Comparison of ENCODE assay signal across 10 mouse cellular contexts in the genomic region with DNA sequence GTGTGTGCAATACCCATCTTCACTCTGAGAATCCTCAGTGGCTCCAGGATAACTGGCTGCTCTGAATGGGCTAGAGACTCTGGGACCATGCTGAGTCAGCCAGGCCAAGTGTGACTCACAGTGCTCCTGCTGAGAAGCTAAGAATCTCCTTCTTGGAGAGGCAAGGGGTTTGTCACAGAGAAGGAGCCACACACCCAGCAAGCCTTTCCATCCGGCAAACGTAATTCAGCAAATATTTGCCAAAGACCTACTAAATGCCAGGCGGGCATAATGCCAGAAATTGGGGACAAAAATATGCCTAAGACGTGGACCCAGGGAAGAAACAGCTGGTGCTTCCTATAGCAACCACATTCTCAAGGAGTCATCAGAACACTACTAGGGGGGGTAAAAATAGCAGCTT.
DNase-seq lines count a peak whose midpoint lies in the region; ATAC-seq and TF ChIP-seq lines count a peak whose summit lies in the region.
"Had no signal": no experiment of that assay in that cellular context is flagged by ENCODE, and none has a peak within 500 bp of the region (broad histone marks: within the 10 kb centered on the region; RNA-seq: fewer than 3 reads in every experiment).

No protein-coding gene starts in this region.

- H3K4me1 ChIP-seq in hindbrain, postnatal 0 days (ENCODE audit: insufficient read depth, low read length) = no peaks in the 10 kb centered on the region; the same call in 1 of the 2 replicates
- no peaks in the 10 kb centered on the region for H3K4me1 ChIP-seq in hindbrain, embryonic 10.5 days (replicated peaks)
- H3K4me1 ChIP-seq in lung, adult 2 months (ENCODE audit: control insufficient read depth, insufficient read depth, low read length) = peaks cover 2% of the 10 kb centered on the region; the same call in 1 of the 2 replicates

- peak; percentile 28 for DNase-seq in hindbrain, postnatal 0 days (ENCODE audit: low spot score)
- DNase-seq in hindbrain, embryonic 10.5 days (ENCODE audit: low spot score) = no peak
- peak; percentile 78 for DNase-seq in NIH3T3 (ENCODE audit: low read depth)
- peak; percentile 75 for DNase-seq in cerebellum, adult 9-11 months
- DNase-seq in lung, adult 2 months = peak; percentile 25
- no peak for DNase-seq in thymus, postnatal 36 days
- DNase-seq in retina, postnatal 1 day = no peak
- no peak for DNase-seq in thymus, postnatal 4 days
- DNase-seq: liver, embryonic 13.5 days had no signal

- no peak overlapping the region for H3K9ac ChIP-seq in hindbrain, postnatal 0 days (replicated peaks; ENCODE audit: low read length)
- H3K9ac ChIP-seq: liver, embryonic 13.5 days had no signal

- ATAC-seq in hindbrain, postnatal 0 days = peak; percentile 40; the same call in 1 of the 2 replicates

- H3K27ac ChIP-seq in hindbrain, postnatal 0 days = no peak overlapping the region
- no peak overlapping the region for H3K27ac ChIP-seq in hindbrain, embryonic 10.5 days
- H3K27ac ChIP-seq: heart, adult 2 months; liver, embryonic 13.5 days had no signal

- H3K4me3 ChIP-seq in hindbrain, postnatal 0 days (ENCODE audit: low read length) = no peak overlapping the region
- H3K4me3 ChIP-seq in hindbrain, embryonic 10.5 days = no peak overlapping the region
- H3K4me3 ChIP-seq in lung, adult 2 months (replicated peaks; ENCODE audit: extremely low read depth, low read depth, low read length) = no peak overlapping the region
- H3K4me3 ChIP-seq: heart, adult 2 months; liver, embryonic 13.5 days had no signal

- no peak for TF ChIP-seq POLR2A in lung, adult 2 months (IDR thresholded peaks at IDR 0.05; ENCODE audit: borderline replicate concordance, extremely low read depth, low read depth, low read length)

- 40% methylated on average over 4 of the region's 4 CpGs for WGBS in hindbrain, postnatal 0 days
- 64% methylated on average over 4 of the region's 4 CpGs for WGBS in hindbrain, embryonic 10.5 days
- WGBS in lung, adult 2 months = 31% methylated on average over 4 of the region's 4 CpGs

- no peak for TF ChIP-seq CTCF in hindbrain, postnatal 0 days (IDR thresholded peaks at IDR 0.05; ENCODE audit: low read depth)
- no peak for TF ChIP-seq CTCF in lung, adult 2 months (IDR thresholded peaks at IDR 0.05; ENCODE audit: insufficient read depth, low read length)

- H3K36me3 ChIP-seq in hindbrain, postnatal 0 days (ENCODE audit: insufficient read depth, low read length) = no peaks in the 10 kb centered on the region
- no peaks in the 10 kb centered on the region for H3K36me3 ChIP-seq in hindbrain, embryonic 10.5 days
- H3K36me3 ChIP-seq: liver, embryonic 13.5 days had no signal

- H3K9me3 ChIP-seq in hindbrain, postnatal 0 days (ENCODE audit: low read length) = no peaks in the 10 kb centered on the region
- 0 out of 2 replicates have a peak, but pooled peaks cover 4% of the 10 kb centered on the region for H3K9me3 ChIP-seq in hindbrain, embryonic 10.5 days
- H3K9me3 ChIP-seq: liver, embryonic 13.5 days had no signal

- H3K4me2 ChIP-seq in hindbrain, postnatal 0 days (ENCODE audit: low read depth, low read length) = no peak overlapping the region
- H3K4me2 ChIP-seq: liver, embryonic 13.5 days had no signal

- no peaks in the 10 kb centered on the region for H3K27me3 ChIP-seq in hindbrain, postnatal 0 days (ENCODE audit: insufficient read depth, low read length)
- no peaks in the 10 kb centered on the region for H3K27me3 ChIP-seq in hindbrain, embryonic 10.5 days (ENCODE audit: insufficient read depth, poor library complexity, severe bottlenecking)
- H3K27me3 ChIP-seq: liver, embryonic 13.5 days had no signal

Comparison
In these comparisons a context has a peak if more than half of its experiments do, and no peak if none do; other contexts are left out.
1. DNase-seq: peak in hindbrain, postnatal 0 days (single experiment), NIH3T3 (single experiment), cerebellum, adult 9-11 months (single experiment) and lung, adult 2 months (single experiment); none in hindbrain, embryonic 10.5 days (single experiment), thymus, postnatal 36 days (0 of 2), retina, postnatal 1 day (single experiment) and thymus, postnatal 4 days (single experiment).